Mouse (Mus musculus): ENCODE measurements at regions not wholly inside any gene's neighbourhood (a gene's known extent, or its start where the extent isn't known, plus 50 kb on each side); places are given as distances from the start of the nearest gene placed in this dataset.

- TF ChIP-seq CTCF (IDR thresholded peaks at IDR 0.05; ENCODE audit: low read depth, low read length) (no peak), POLR2A (IDR thresholded peaks at IDR 0.05; ENCODE audit: insufficient read depth, low read length) (no peak), EP300 (IDR thresholded peaks at IDR 0.05; ENCODE audit: insufficient read depth, low read depth, low read length) (no peak)
Measured at GRCm38 (mm10) chr14:71033586-71033985, 434.0 kb upstream of the Fam160b2 start.

Data from ES-Bruce4 (cell line).